Mouse (Mus musculus): ENCODE measurements around the gene Neurod2. TPM values are rescaled to one million over a fixed set of nuclear protein-coding genes. Genes with fewer than 3 reads are reported as not detected.

Gene Neurod2
- under 1 TPM; 0.06 to 0.67 TPM for polyA plus RNA-seq (2017; shearing (Covaris generic))

DNA sequence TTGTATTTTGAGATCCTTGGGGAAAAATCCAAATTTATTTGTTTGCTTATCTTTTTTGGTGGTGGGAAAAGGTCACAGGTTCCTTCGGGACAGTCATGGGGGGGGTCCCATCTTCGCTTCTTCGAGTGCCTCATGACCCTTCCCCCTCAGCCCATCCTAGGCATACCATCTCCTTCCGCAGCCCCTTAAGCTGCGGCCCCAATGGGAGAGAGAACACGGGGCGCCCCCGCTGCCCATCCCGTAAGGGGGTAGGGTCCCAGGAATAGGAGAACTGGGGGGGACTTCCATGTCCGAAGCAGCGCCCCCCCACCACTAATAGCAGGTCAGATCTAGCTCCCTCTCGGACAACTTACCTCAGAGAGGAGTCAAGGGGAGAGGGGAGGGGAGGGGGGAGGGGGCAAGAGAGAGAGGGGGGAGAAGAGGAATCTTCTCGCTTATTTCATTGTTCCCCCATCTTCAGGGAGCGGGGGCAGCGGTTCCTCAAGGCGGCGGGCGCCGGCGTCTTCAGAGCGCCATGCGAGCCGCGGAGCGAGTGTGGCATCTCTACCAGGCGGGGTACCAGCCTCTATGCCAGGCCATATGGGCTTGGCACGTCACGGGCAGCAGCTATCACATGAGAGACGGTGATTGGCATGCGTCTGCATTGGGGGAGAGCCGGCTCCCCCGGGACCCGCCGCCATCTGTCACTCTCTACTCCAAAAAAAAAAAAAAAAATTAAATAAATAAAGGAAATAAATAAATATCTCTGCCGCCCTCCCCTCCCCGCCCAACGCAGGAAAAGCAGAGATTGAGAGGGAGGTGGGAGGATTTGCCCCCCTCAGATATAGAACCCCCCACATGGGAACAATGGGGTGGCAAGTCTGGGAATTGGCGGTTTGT lies at the start of gene Neurod2:
Neurod2 (minus strand) TSS at position 568 of the 879 bp plus-strand sequence.

GRCm38 (mm10) chr11:98358161-98359083 lies 29.0 kb upstream of the Neurod2 start, which contains the start of gene Stard3:
Gene Stard3, plus strand, starts transcription at chr11:98358368.

DNA sequence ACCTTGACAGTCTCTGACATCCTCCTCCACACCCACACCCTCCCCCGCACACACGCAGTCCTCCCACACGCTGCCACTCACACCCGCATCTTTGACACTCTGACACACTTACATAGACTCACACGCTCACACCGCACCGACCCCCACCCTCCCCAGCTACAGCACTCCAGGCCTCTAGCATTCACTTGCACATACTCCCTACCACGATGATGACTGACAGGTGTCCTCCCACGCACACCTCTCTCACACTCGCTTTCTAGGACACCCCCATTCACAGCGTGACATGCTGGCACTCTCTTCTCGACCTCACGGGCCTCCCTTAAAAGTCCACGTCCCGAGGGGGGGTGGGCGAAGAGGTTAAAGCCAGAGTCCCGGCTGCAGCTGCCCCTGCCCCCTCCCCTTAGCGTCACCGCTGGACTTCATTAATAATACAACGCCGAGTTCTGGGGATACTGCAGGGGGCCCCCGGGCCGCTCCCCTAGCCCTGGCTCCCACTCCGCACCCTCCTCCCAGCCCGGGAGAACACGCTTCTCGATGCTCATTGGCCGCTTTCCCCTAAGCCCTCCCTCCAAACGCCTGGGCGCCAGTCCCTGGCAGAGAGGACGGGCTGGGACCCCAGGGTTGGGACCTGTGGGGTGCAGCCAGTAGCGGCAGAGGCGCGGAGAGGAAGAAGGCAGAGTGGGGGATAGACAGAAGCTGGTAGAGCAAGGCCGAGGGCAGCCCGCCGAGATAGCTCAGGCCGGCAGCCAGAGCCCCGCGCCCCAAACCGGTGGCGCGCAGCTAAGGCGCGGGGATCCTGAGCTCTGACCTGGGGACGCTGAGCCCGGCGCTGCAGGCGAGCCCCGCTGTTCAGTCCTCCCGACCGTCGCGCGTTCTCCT lies 18.9 kb upstream of the Neurod2 start, which contains the start of gene Ppp1r1b:
Ppp1r1b (plus strand) TSS at position 322 of the 879 bp plus-strand sequence.

Other genes with a start within 250 kb of the Neurod2 start
- gene Fbxl20, start 179.2 kb downstream of the Neurod2 start, polyA plus RNA-seq (2017; shearing (Covaris generic)) = 10 to 100 TPM; 26.0 to 32.3 TPM
- 10 to 100 TPM; 35.7 to 41.7 TPM for gene Med1, start 136.4 kb downstream of the Neurod2 start, polyA plus RNA-seq (2017; shearing (Covaris generic))
- 10 to 100 TPM; 17.4 to 22.9 TPM for gene Cdk12, start 126.6 kb downstream of the Neurod2 start, polyA plus RNA-seq (2017; shearing (Covaris generic))
- 1 to 10 TPM; 1.5 to 3.9 TPM for gene Ppp1r1b, start 18.8 kb upstream of the Neurod2 start, polyA plus RNA-seq (2017; shearing (Covaris generic))
- 10 to 100 TPM; 61.8 to 64.9 TPM for gene Stard3, start 28.7 kb upstream of the Neurod2 start, polyA plus RNA-seq (2017; shearing (Covaris generic))
- 1 to 10 TPM in 1 of 2 experiments, not detected in 1; 1.0 TPM for gene Tcap, start 54.2 kb upstream of the Neurod2 start, polyA plus RNA-seq (2017; shearing (Covaris generic))
- gene Pnmt, start 56.8 kb upstream of the Neurod2 start, polyA plus RNA-seq (2017; shearing (Covaris generic)) = not detected
- gene Pgap3, start 70.8 kb upstream of the Neurod2 start, polyA plus RNA-seq (2017; shearing (Covaris generic)) = 10 to 100 TPM; 12.6 to 13.7 TPM
- gene Erbb2, start 82.8 kb upstream of the Neurod2 start, polyA plus RNA-seq (2017; shearing (Covaris generic)) = under 1 TPM; 0.16 to 0.22 TPM
- gene Mien1, start 109.3 kb upstream of the Neurod2 start, polyA plus RNA-seq (2017; shearing (Covaris generic)) = 100 to 1,000 TPM; 141 to 157 TPM
- 1 to 10 TPM; 1.5 to 6.5 TPM for gene Grb7, start 116.7 kb upstream of the Neurod2 start, polyA plus RNA-seq (2017; shearing (Covaris generic))
- 10 to 100 TPM; 40.9 to 85.7 TPM for gene Ikzf3, start 216.4 kb upstream of the Neurod2 start, polyA plus RNA-seq (2017; shearing (Covaris generic))
- 1 to 10 TPM; 3.0 to 3.7 TPM for gene Zpbp2, start 221.4 kb upstream of the Neurod2 start, polyA plus RNA-seq (2017; shearing (Covaris generic))